Mouse (Mus musculus) forebrain, postnatal 0 days (tissue): ENCODE measurements around the gene Gm21671. TPM values are rescaled to one million over a fixed set of nuclear protein-coding genes. Genes with fewer than 3 reads are reported as not detected.
"Not testable (repeated sequence)": the region's sequence is repeated elsewhere in the genome, so short reads cannot be mapped to it uniquely, and the experiment has no call there.

Experiments used
- ATAC-seq: fragments of 200-750 bp; cut with Nextera tagmentation; 2 replicates; pipeline ENCODE4 v1.8.0; 2017; ENCODE audit warnings: mild to moderate bottlenecking, moderate library complexity
- DNase-seq: peaks from one replicate; pipeline ENCODE4 v3.0.0-alpha.2; 2015
- H3K27ac ChIP-seq: fragments of 300-500 bp; sonication (generic); 2 replicates; pipeline ENCODE4 v1.5.1; 2014; ENCODE audit warnings: low read depth, mild to moderate bottlenecking, antibody characterized with exemption, low read length, moderate library complexity, mixed read lengths
- H3K27me3 ChIP-seq: fragments of 300-500 bp; sonication (generic); 2 replicates; pipeline ENCODE4 v1.6.1; 2014; ENCODE audit warnings: mild to moderate bottlenecking, low read length, mixed read lengths; ENCODE audit not compliant: insufficient read depth
- H3K36me3 ChIP-seq: fragments of 300-500 bp; sonication (generic); 2 replicates; pipeline ENCODE4 v1.6.1; 2014; ENCODE audit warnings: mild to moderate bottlenecking, moderate library complexity; ENCODE audit not compliant: insufficient read depth
- H3K4me1 ChIP-seq: fragments of 300-500 bp; sonication (generic); 2 replicates; pipeline ENCODE4 v1.6.1; 2014; ENCODE audit warnings: antibody characterized with exemption; ENCODE audit not compliant: insufficient read depth
- H3K4me2 ChIP-seq: fragments of 300-500 bp; sonication (generic); 2 replicates; pipeline ENCODE4 v1.6.1; 2014; ENCODE audit warnings: low read depth, mild to moderate bottlenecking, moderate library complexity
- H3K4me3 ChIP-seq: fragments of 300-500 bp; sonication (generic); 2 replicates; pipeline ENCODE4 v1.5.1; 2014; ENCODE audit warnings: low read depth, low read length, mixed read lengths
- H3K9ac ChIP-seq: fragments of 300-500 bp; sonication (generic); 2 replicates; pipeline ENCODE4 v1.6.1; 2014; ENCODE audit warnings: mild to moderate bottlenecking
- H3K9me3 ChIP-seq: fragments of 300-500 bp; sonication (generic); 2 replicates; pipeline ENCODE4 v1.6.1; 2016; ENCODE audit warnings: low read length
- WGBS: fragments of 180-500 bp; shearing (Covaris S2); extraction: QIAGEN DNeasy Blood & Tissue Kit; methylation state at CpG from one replicate; pipeline ENCODE4 v1.1.7; 2014; 5-methylcytosine and 5-hydroxymethylcytosine counted together
- polyA plus RNA-seq: library from polyadenylated mRNA; unstranded; fragments of >200 nt; fragmentation: Nextera tagmentation; extraction: Ambion mirVana; gene quantifications from 2 replicates; pipeline ENCODE4 v1.2.1, GENCODE M21; 2015
- total RNA-seq: library from RNA; depleted of rRNA; stranded (reverse); fragments of >200 nt; gene quantifications from 2 replicates; pipeline ENCODE4 v1.2.3, GENCODE M21; 2014; rRNA removed

Gm21671 gene
- total RNA-seq, result not detected in 2 replicates
- 0.12 TPM in 1 of 2 replicates, not detected in the other for polyA plus RNA-seq

DNA sequence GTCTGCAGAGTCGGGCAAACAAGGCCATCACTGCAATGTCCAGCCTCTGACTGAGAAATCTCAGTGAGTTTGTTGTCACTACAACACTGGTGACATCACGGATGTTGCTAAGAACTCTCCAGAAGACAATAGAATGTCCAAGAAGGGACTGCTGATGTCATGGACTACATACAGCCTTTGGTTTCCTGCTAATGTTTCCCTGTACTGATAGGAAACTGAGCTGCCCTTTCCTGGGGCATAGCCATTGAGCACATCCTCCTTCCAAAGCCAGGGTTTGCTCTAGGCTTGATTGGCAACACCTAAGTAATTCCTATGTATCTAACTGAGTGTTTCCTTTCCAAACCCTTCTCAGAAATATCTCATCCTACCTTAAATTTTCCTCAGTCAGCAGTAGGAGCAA is at the start of gene Gm21671:
TSS of gene Gm21671 (minus strand) at position 101 of the 400 bp plus-strand sequence.
- H3K4me3 ChIP-seq, H3K9me3 ChIP-seq, H3K9ac ChIP-seq, ATAC-seq, H3K27me3 ChIP-seq, H3K36me3 ChIP-seq, DNase-seq, H3K4me2 ChIP-seq, H3K4me1 ChIP-seq, H3K27ac ChIP-seq: not testable (repeated sequence)
- WGBS, result 78% methylated on average over 2 of the region's 2 CpGs

DNA sequence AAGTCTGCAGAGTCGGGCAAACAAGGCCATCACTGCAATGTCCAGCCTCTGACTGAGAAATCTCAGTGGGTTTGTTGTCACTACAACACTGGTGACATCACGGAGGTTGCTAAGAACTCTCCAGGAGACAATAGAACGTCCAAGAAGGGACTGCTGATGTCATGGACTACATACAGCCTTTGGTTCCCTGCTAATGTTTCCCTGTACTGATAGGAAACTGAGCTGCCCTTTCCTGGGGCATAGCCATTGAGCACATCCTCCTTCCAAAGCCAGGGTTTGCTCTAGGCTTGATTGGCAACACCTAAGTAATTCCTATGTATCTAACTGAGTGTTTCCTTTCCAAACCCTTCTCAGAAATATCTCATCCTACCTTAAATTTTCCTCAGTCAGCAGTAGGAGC is 34.3 kb upstream of the Gm21671 start, which contains the start of gene Gm21698:
TSS of gene Gm21698 (minus strand) at position 101 of the 400 bp plus-strand sequence.
- H3K27ac ChIP-seq, ATAC-seq, H3K4me1 ChIP-seq, H3K9me3 ChIP-seq, DNase-seq, H3K36me3 ChIP-seq, H3K4me3 ChIP-seq, H3K4me2 ChIP-seq, H3K27me3 ChIP-seq, H3K9ac ChIP-seq: not testable (repeated sequence)
- WGBS, result no CpG with 5 or more reads among the region's 3 CpGs

DNA sequence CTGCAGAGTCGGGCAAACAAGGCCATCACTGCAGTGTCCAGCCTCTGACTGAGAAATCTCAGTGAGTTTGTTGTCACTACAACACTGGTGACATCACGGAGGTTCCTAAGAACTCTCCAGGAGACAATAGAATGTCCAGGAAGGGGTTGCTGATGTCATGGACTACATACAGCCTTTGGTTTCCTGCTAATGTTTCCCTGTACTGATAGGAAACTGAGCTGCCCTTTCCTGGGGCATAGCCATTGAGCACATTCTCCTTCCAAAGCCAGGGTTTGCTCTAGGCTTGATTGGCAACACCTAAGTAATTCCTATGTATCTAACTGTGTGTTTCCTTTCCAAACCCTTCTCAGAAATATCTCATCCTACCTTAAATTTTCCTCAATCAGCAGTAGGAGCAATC is 18.3 kb upstream of the Gm21671 start, which contains the start of gene Gm21680:
TSS of gene Gm21680 (minus strand) at position 101 of the 400 bp plus-strand sequence.
- H3K27ac ChIP-seq, H3K4me2 ChIP-seq, H3K4me3 ChIP-seq, H3K9ac ChIP-seq, H3K4me1 ChIP-seq, H3K9me3 ChIP-seq, H3K27me3 ChIP-seq, ATAC-seq, H3K36me3 ChIP-seq, DNase-seq: not testable (repeated sequence)
- WGBS, result no CpG with 5 or more reads among the region's 2 CpGs

DNA sequence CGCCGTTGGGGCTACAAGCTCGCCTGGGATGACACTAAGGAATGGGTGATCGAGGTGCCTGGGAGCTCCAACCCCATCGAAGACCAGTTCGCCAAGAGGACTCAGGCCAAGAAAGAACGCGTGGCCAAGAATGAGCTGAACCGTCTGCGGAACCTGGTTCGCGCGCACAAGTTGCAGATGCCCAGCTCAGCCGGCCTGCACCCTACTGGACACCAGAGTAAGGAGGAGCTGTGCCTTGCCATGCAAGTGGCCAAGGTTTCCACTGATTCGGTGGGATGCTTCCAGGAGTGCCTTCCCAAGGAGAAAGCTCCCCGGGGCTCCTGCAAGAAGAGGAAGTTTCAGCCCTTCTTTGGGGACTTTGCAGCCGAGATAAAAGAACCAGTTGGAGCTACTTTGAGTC is 2.8 kb upstream of the Gm21671 start:
- not testable (repeated sequence) for H3K27me3 ChIP-seq, H3K4me1 ChIP-seq, H3K4me3 ChIP-seq, H3K27ac ChIP-seq, H3K9ac ChIP-seq, DNase-seq, H3K36me3 ChIP-seq, ATAC-seq, H3K9me3 ChIP-seq
- WGBS, result 78% methylated on average over 16 of the region's 17 CpGs
- H3K4me2 ChIP-seq, result peak overlapping the region; percentile 30

GRCm38 (mm10) chr5:25956611-25957010 is 2.4 kb upstream of the Gm21671 start:
- not testable (repeated sequence) for DNase-seq

GRCm38 (mm10) chr5:25945391-25945790 is 8.8 kb downstream of the Gm21671 start:
- WGBS, result 85% methylated on average over 2 of the region's 2 CpGs
- not testable (repeated sequence) for H3K27ac ChIP-seq, H3K9ac ChIP-seq, DNase-seq, H3K36me3 ChIP-seq, H3K4me1 ChIP-seq, H3K4me3 ChIP-seq, H3K4me2 ChIP-seq, H3K27me3 ChIP-seq, H3K9me3 ChIP-seq, ATAC-seq

More at GRCm38 (mm10) chr5:25956611-25957010, 2.4 kb upstream of the Gm21671 start:
- not testable (repeated sequence) for H3K27ac ChIP-seq, H3K4me3 ChIP-seq, H3K36me3 ChIP-seq, H3K9me3 ChIP-seq, H3K27me3 ChIP-seq, H3K4me1 ChIP-seq, H3K9ac ChIP-seq
- peak overlapping the region; percentile 30 for H3K4me2 ChIP-seq
- ATAC-seq, result peak; percentile 68
- WGBS, result 43% methylated on average over 29 of the region's 32 CpGs

- H3K27me3 ChIP-seq, H3K4me1 ChIP-seq, H3K4me2 ChIP-seq, H3K4me3 ChIP-seq, H3K36me3 ChIP-seq, H3K9me3 ChIP-seq, H3K27ac ChIP-seq, H3K9ac ChIP-seq, ATAC-seq, DNase-seq: not testable (repeated sequence)
- 56% methylated on average over 2 of the region's 2 CpGs for WGBS
Measured at GRCm38 (mm10) chr5:25942281-25942680, 11.9 kb downstream of the Gm21671 start, which contains the start of gene Gm21663. Gene Gm21663 (minus strand): TSS chr5:25942381.

Other genes starting within 250 kb of the Gm21671 start
- 7.3 and 7.6 TPM in 2 replicates for gene Xrcc2, start 248.6 kb downstream of the Gm21671 start, total RNA-seq
- 3.3 and 4.1 TPM in 2 replicates for gene Xrcc2, start 248.6 kb downstream of the Gm21671 start, polyA plus RNA-seq
- 31.4 and 45.5 TPM in 2 replicates for gene Actr3b, start 194.4 kb downstream of the Gm21671 start, total RNA-seq
- gene Actr3b, start 194.4 kb downstream of the Gm21671 start, polyA plus RNA-seq, result 90.9 and 107 TPM in 2 replicates
- 0.10 TPM in 1 of 2 replicates, not detected in the other for gene Gm21663, start 12.0 kb downstream of the Gm21671 start, total RNA-seq
- not detected in 2 replicates for gene Gm21663, start 12.0 kb downstream of the Gm21671 start, polyA plus RNA-seq
- gene Gm21680, start 18.2 kb upstream of the Gm21671 start, total RNA-seq, result not detected in 2 replicates
- gene Gm21680, start 18.2 kb upstream of the Gm21671 start, polyA plus RNA-seq, result 0.07 TPM in 1 of 2 replicates, not detected in the other
- not detected in 2 replicates for gene Gm21698, start 34.2 kb upstream of the Gm21671 start, total RNA-seq
- 0.17 TPM in 1 of 2 replicates, not detected in the other for gene Gm21698, start 34.2 kb upstream of the Gm21671 start, polyA plus RNA-seq
- gene Gm1979, start 50.4 kb upstream of the Gm21671 start, total RNA-seq, result not detected in 2 replicates
- gene Gm1979, start 50.4 kb upstream of the Gm21671 start, polyA plus RNA-seq, result 0.15 TPM in 1 of 2 replicates, not detected in the other
- not detected in 2 replicates for gene Gm5862, start 68.5 kb upstream of the Gm21671 start, total RNA-seq
- gene Gm5862, start 68.5 kb upstream of the Gm21671 start, polyA plus RNA-seq, result 0.11 TPM in 1 of 2 replicates, not detected in the other
- gene Speer4a, start 85.1 kb upstream of the Gm21671 start, total RNA-seq, result 0.05 TPM in 1 of 2 replicates, not detected in the other
- 0.08 TPM in 1 of 2 replicates, not detected in the other for gene Speer4a, start 85.1 kb upstream of the Gm21671 start, polyA plus RNA-seq
- gene Gm7347, start 104.2 kb upstream of the Gm21671 start, total RNA-seq, result not detected in 2 replicates
- gene Gm7347, start 104.2 kb upstream of the Gm21671 start, polyA plus RNA-seq, result 0.05 TPM in 1 of 2 replicates, not detected in the other
- not detected in 2 replicates for gene Gm10471, start 134.9 kb upstream of the Gm21671 start, total RNA-seq
- gene Gm10471, start 134.9 kb upstream of the Gm21671 start, polyA plus RNA-seq, result not detected in 2 replicates
- not detected in 2 replicates for gene 5031410I06Rik, start 150.9 kb upstream of the Gm21671 start, total RNA-seq
- 0.15 and 0.21 TPM in 2 replicates for gene 5031410I06Rik, start 150.9 kb upstream of the Gm21671 start, polyA plus RNA-seq
- not detected in 2 replicates for gene Gm10220, start 167.0 kb upstream of the Gm21671 start, total RNA-seq
- not detected in 2 replicates for gene Gm10220, start 167.0 kb upstream of the Gm21671 start, polyA plus RNA-seq